Mouse (Mus musculus) C2C12 (cell line): ENCODE data around the gene Ppil3. TPM values are rescaled to one million over a fixed set of nuclear protein-coding genes. Genes with fewer than 3 reads are reported as not detected.

Experiments used
- H3K27me3 ChIP-seq: one replicate; pipeline ENCODE4 v1.6.1; 2011; ENCODE audit not compliant: control insufficient read depth, insufficient read depth, insufficient read length
- H3K36me3 ChIP-seq: one replicate; pipeline ENCODE4 v1.6.1; 2011; ENCODE audit not compliant: control insufficient read depth, insufficient read depth
- H3K4me3 ChIP-seq: one replicate; pipeline ENCODE4 v1.5.1; 2011; ENCODE audit warnings: mild to moderate bottlenecking, control low read depth; ENCODE audit not compliant: poor library complexity, insufficient read depth, severe bottlenecking
- H3K79me2 ChIP-seq: one replicate; pipeline ENCODE4 v1.6.1; 2011; ENCODE audit not compliant: control insufficient read depth, insufficient read depth
- H3K79me3 ChIP-seq: one replicate; pipeline ENCODE4 v1.6.1; 2011; ENCODE audit warnings: low read depth, control low read depth
- H3ac ChIP-seq: one replicate; pipeline ENCODE3; 2011; ENCODE audit warnings: low read depth; ENCODE audit not compliant: control insufficient read depth, insufficient read length
- CEBPB ChIP-seq: IDR thresholded peaks from one replicate; pipeline ENCODE4 v1.6.1; 2011; ENCODE audit warnings: low read depth, mild to moderate bottlenecking, control low read depth, moderate library complexity
- CTCF ChIP-seq: IDR thresholded peaks from one replicate; pipeline ENCODE4 v1.5.1; 2011; ENCODE audit not compliant: control insufficient read depth, insufficient read depth, insufficient read length
- FOSL1 ChIP-seq: IDR thresholded peaks from one replicate; pipeline ENCODE4 v1.8.0; 2011; ENCODE audit warnings: mild to moderate bottlenecking, low read length; ENCODE audit not compliant: poor library complexity, insufficient read depth, severe bottlenecking
- MAX ChIP-seq: IDR thresholded peaks from one replicate; pipeline ENCODE4 v1.6.1; 2011; ENCODE audit warnings: mild to moderate bottlenecking, control low read depth
- MYOD1 ChIP-seq: IDR thresholded peaks from one replicate; pipeline ENCODE4 v1.6.1; 2011; ENCODE audit warnings: low read depth; ENCODE audit not compliant: control insufficient read depth, insufficient read length
- MYOG ChIP-seq: IDR thresholded peaks from one replicate; pipeline ENCODE4 v1.6.1; 2011; ENCODE audit not compliant: control insufficient read depth, insufficient read length; ENCODE audit errors: extremely low read depth
- USF1 ChIP-seq: IDR thresholded peaks from one replicate; pipeline ENCODE4 v1.6.1; 2011; ENCODE audit warnings: low read depth, mild to moderate bottlenecking, control low read depth, moderate library complexity
- polyA plus RNA-seq: library from polyadenylated mRNA; unstranded; fragments of >200 nt; fragmentation: generic; extraction: Trizol; gene quantifications from one replicate; pipeline ENCODE4 v1.2.1, GENCODE M21; 2012; ENCODE audit warnings: missing spikeins

Gene Ppil3
- polyA plus RNA-seq, 1 experiment = 88.9 TPM

GRCm38 (mm10) chr1:58420032-58420431 is 25.3 kb downstream of the Ppil3 start:
- H3K4me3 ChIP-seq = no peak overlapping the region
- H3K36me3 ChIP-seq = peaks cover 74% of the 10 kb centered on the region
- TF ChIP-seq CTCF (no peak), MAX (no peak), FOSL1 (no peak), MYOD1 (no peak)
- no peaks in the 10 kb centered on the region for H3K27me3 ChIP-seq
- peaks cover 76% of the 10 kb centered on the region for H3K79me3 ChIP-seq
- peaks cover 85% of the 10 kb centered on the region for H3K79me2 ChIP-seq
- no peak overlapping the region for H3ac ChIP-seq

- peaks cover 51% of the 10 kb centered on the region for H3K79me3 ChIP-seq
- peaks cover 56% of the 10 kb centered on the region for H3K79me2 ChIP-seq
- H3ac ChIP-seq = no peak overlapping the region
- no peaks in the 10 kb centered on the region for H3K27me3 ChIP-seq
- peaks cover 100% of the 10 kb centered on the region for H3K36me3 ChIP-seq
- no peak overlapping the region for H3K4me3 ChIP-seq
- TF ChIP-seq MYOD1 = no peak
- no peak for TF ChIP-seq MYOG
- TF ChIP-seq FOSL1 = no peak
- TF ChIP-seq USF1 = no peak
- TF ChIP-seq CEBPB = no peak
- TF ChIP-seq CTCF = no peak
- no peak for TF ChIP-seq MAX
These were observed 29.2 kb downstream of the Ppil3 start for GRCm38 (mm10) chr1:58416048-58416447.

- Histone ChIP-seq H3ac (no peak overlapping the region), H3K4me3 (no peak overlapping the region), H3K79me2 (peaks cover 50% of the 10 kb centered on the region), H3K36me3 (peaks cover 100% of the 10 kb centered on the region), H3K27me3 (no peaks in the 10 kb centered on the region), H3K79me3 (peaks cover 45% of the 10 kb centered on the region)
- TF ChIP-seq MAX (no peak), MYOD1 (no peak), MYOG (no peak), CEBPB (no peak), FOSL1 (no peak), CTCF (no peak), USF1 (no peak)
These were observed 29.8 kb downstream of the Ppil3 start for GRCm38 (mm10) chr1:58415442-58415841.

GRCm38 (mm10) chr1:58410776-58411175 is 34.5 kb downstream of the Ppil3 start:
- H3ac ChIP-seq = no peak overlapping the region
- peaks cover 80% of the 10 kb centered on the region for H3K36me3 ChIP-seq
- H3K79me2 ChIP-seq = peaks cover 4% of the 10 kb centered on the region
- TF ChIP-seq USF1 (no peak), MAX (no peak), MYOG (no peak), CTCF (no peak), MYOD1 (no peak), CEBPB (no peak), FOSL1 (no peak)
- H3K79me3 ChIP-seq = peaks cover 5% of the 10 kb centered on the region
- no peaks in the 10 kb centered on the region for H3K27me3 ChIP-seq
- no peak overlapping the region for H3K4me3 ChIP-seq

GRCm38 (mm10) chr1:58410198-58410588 is 35.1 kb downstream of the Ppil3 start:
- Histone ChIP-seq H3K27me3 (no peaks in the 10 kb centered on the region), H3K79me3 (peaks cover 3% of the 10 kb centered on the region), H3K36me3 (peaks cover 78% of the 10 kb centered on the region), H3K79me2 (no peaks in the 10 kb centered on the region), H3ac (no peak overlapping the region), H3K4me3 (no peak overlapping the region)
- TF ChIP-seq MYOD1 (no peak), MYOG (no peak)

- TF ChIP-seq CTCF (no peak), CEBPB (no peak), FOSL1 (no peak), MYOD1 (no peak), MYOG (no peak), MAX (no peak), USF1 (no peak)
- Histone ChIP-seq H3ac (no peak overlapping the region), H3K4me3 (no peak overlapping the region), H3K27me3 (no peaks in the 10 kb centered on the region), H3K79me2 (no peaks in the 10 kb centered on the region), H3K79me3 (no peaks in the 10 kb centered on the region), H3K36me3 (peaks cover 78% of the 10 kb centered on the region)
These were observed 35.6 kb downstream of the Ppil3 start for GRCm38 (mm10) chr1:58409553-58410197.
